Comparison of ENCODE assay signal across 11 mouse cellular contexts in genomic region chr10:92246785-92247448, GRCm38 (mm10).
DNase-seq lines count a peak whose midpoint lies in the region; ATAC-seq and TF ChIP-seq lines count a peak whose summit lies in the region.
"Had no signal": no experiment of that assay in that cellular context is flagged by ENCODE, and none has a peak within 500 bp of the region (broad histone marks: within the 10 kb centered on the region; RNA-seq: fewer than 3 reads in every experiment).

No protein-coding gene starts in this region.

- no peak overlapping the region for H3K4me3 ChIP-seq in left cerebral cortex, adult 2 months
- H3K4me3 ChIP-seq in hindbrain, embryonic 14.5 days (replicated peaks; ENCODE audit: low read length), result no peak overlapping the region
- H3K4me3 ChIP-seq in neural tube, embryonic 12.5 days, result no peak overlapping the region
- H3K4me3 ChIP-seq: heart, embryonic 13.5 days had no signal

- no peaks in the 10 kb centered on the region for H3K36me3 ChIP-seq in hindbrain, embryonic 14.5 days (replicated peaks; ENCODE audit: control insufficient read depth, insufficient read depth)
- H3K36me3 ChIP-seq in neural tube, embryonic 12.5 days, result no peaks in the 10 kb centered on the region
- H3K36me3 ChIP-seq: heart, embryonic 13.5 days had no signal

- ATAC-seq in hindbrain, embryonic 14.5 days (ENCODE audit: low FRiP score), result no peak
- peak; percentile 54; the same call in 1 of the 2 replicates for ATAC-seq in neural tube, embryonic 12.5 days (ENCODE audit: low FRiP score, low read depth)

- H3K4me1 ChIP-seq in hindbrain, embryonic 14.5 days (replicated peaks; ENCODE audit: control insufficient read depth, insufficient read depth, low read length), result peaks cover 13% of the 10 kb centered on the region
- H3K4me1 ChIP-seq in neural tube, embryonic 12.5 days, result peaks cover 19% of the 10 kb centered on the region

- peak in 1 of 2 experiments; percentile 12 for DNase-seq in left cerebral cortex, adult 2 months (ENCODE audit: extremely low spot score in 1 of 2, low spot score in 2 of 2)
- DNase-seq in left cerebral cortex, adult 11 months (ENCODE audit: low spot score), result no peak
- DNase-seq in embryo, embryonic 11 days, result peak; percentile 48
- peak; percentile 29 for DNase-seq in hindbrain, embryonic 14.5 days (ENCODE audit: low spot score)
- no peak for DNase-seq in adrenal gland, postnatal 4 days (ENCODE audit: low spot score in 2 of 2)
- no peak for DNase-seq in spleen, adult 18-20 months
- DNase-seq: adrenal gland, postnatal 10 days; cerebellum, adult 9-10 months; kidney, postnatal 10 days had no signal

- no peaks in the 10 kb centered on the region for H3K9me3 ChIP-seq in hindbrain, embryonic 14.5 days (ENCODE audit: control insufficient read depth, low read length)
- no peaks in the 10 kb centered on the region for H3K9me3 ChIP-seq in neural tube, embryonic 12.5 days
- H3K9me3 ChIP-seq: heart, embryonic 13.5 days had no signal

- WGBS in hindbrain, embryonic 14.5 days, result 8% methylated on average over 7 of the region's 7 CpGs
- WGBS in neural tube, embryonic 12.5 days, result 14% methylated on average over 7 of the region's 7 CpGs

- no peak overlapping the region for H3K4me2 ChIP-seq in hindbrain, embryonic 14.5 days (replicated peaks)
- no peak overlapping the region; the same call in 1 of the 2 replicates for H3K4me2 ChIP-seq in neural tube, embryonic 12.5 days (replicated peaks)
- H3K4me2 ChIP-seq: heart, embryonic 13.5 days had no signal

- H3K9ac ChIP-seq in hindbrain, embryonic 14.5 days, result no peak overlapping the region
- no peak overlapping the region for H3K9ac ChIP-seq in neural tube, embryonic 12.5 days
- H3K9ac ChIP-seq: heart, embryonic 13.5 days had no signal

- no peaks in the 10 kb centered on the region for H3K27me3 ChIP-seq in hindbrain, embryonic 14.5 days (ENCODE audit: control insufficient read depth, insufficient read depth, low read length)
- H3K27me3 ChIP-seq in neural tube, embryonic 12.5 days (replicated peaks), result no peaks in the 10 kb centered on the region
- H3K27me3 ChIP-seq: heart, embryonic 13.5 days had no signal

- TF ChIP-seq CTCF in left cerebral cortex, adult 2 months (IDR thresholded peaks at IDR 0.05), result no peak

- intact Hi-C loops in left cerebral cortex, adult 2 months (cut with DNase I), result loop anchor here (2.0 kb wide), 1 partner anchor 82 kb away; no protein-coding TSS in a partner anchor

- peak overlapping the region; percentile 28; the same call in 1 of the 2 replicates for H3K27ac ChIP-seq in left cerebral cortex, adult 2 months
- H3K27ac ChIP-seq in hindbrain, embryonic 14.5 days, result peak overlapping the region; percentile 35
- H3K27ac ChIP-seq in neural tube, embryonic 12.5 days, result no peak overlapping the region
- H3K27ac ChIP-seq: heart, embryonic 13.5 days had no signal

Comparison
In these comparisons a context has a peak if more than half of its experiments do, and no peak if none do; other contexts are left out.
1. DNase-seq: peak in embryo, embryonic 11 days (single experiment) and hindbrain, embryonic 14.5 days (single experiment); none in left cerebral cortex, adult 11 months (single experiment), adrenal gland, postnatal 4 days (0 of 2) and spleen, adult 18-20 months (0 of 2).